Mouse (Mus musculus) monocyte, adult 2 months (primary cell): ENCODE data around the gene Ninl.
A peak's percentile ranks its signal among the peaks of the same experiment; 100 is the strongest.
"Not testable (repeated sequence)": the region's sequence is repeated elsewhere in the genome, so short reads cannot be mapped to it uniquely, and the experiment has no call there.

ENCODE experiments used
- DNase-seq, 2 experiments: peaks; one replicate each; pipeline ENCODE4 v3.0.0; 2022; ENCODE audit warnings: low spot score in 2 of 2, low read depth in 1 of 2

Gene Ninl

GRCm38 (mm10) chr2:150950056-150950455, 89.1 kb downstream of the Ninl start:
- no peak for DNase-seq

GRCm38 (mm10) chr2:150949652-150950051, 89.5 kb downstream of the Ninl start:
- no peak for DNase-seq

- no peak for DNase-seq
Measured at GRCm38 (mm10) chr2:150948786-150949185, 90.4 kb downstream of the Ninl start.

GRCm38 (mm10) chr2:150947880-150948611, 91.1 kb downstream of the Ninl start:
- DNase-seq, result not testable (repeated sequence)

- DNase-seq, result not testable (repeated sequence)
Measured at GRCm38 (mm10) chr2:150947341-150947740, 91.8 kb downstream of the Ninl start.

GRCm38 (mm10) chr2:150944017-150944416, 95.2 kb downstream of the Ninl start:
- no peak for DNase-seq

GRCm38 (mm10) chr2:150934659-150935058, 104.5 kb downstream of the Ninl start:
- DNase-seq, result no peak

- no peak for DNase-seq
Measured at GRCm38 (mm10) chr2:150933482-150933881, 105.7 kb downstream of the Ninl start.

GRCm38 (mm10) chr2:150930806-150931205, 108.4 kb downstream of the Ninl start:
- no peak for DNase-seq

GRCm38 (mm10) chr2:150929156-150929555, 110.0 kb downstream of the Ninl start:
- no peak for DNase-seq

GRCm38 (mm10) chr2:150927038-150927720, 112.0 kb downstream of the Ninl start:
- DNase-seq, result no peak

GRCm38 (mm10) chr2:150923505-150923904, 115.7 kb downstream of the Ninl start:
- DNase-seq, result no peak

GRCm38 (mm10) chr2:150923026-150923425, 116.2 kb downstream of the Ninl start:
- no peak for DNase-seq

- DNase-seq, result no peak
Measured at GRCm38 (mm10) chr2:150922165-150922564, 117.0 kb downstream of the Ninl start.

GRCm38 (mm10) chr2:150921697-150922096, 117.5 kb downstream of the Ninl start:
- peak; percentile 30 to 33 for DNase-seq

GRCm38 (mm10) chr2:150920543-150920942, 118.6 kb downstream of the Ninl start:
- DNase-seq, result no peak

- DNase-seq, result no peak
Measured at GRCm38 (mm10) chr2:150918720-150919119, 120.5 kb downstream of the Ninl start.

GRCm38 (mm10) chr2:150915786-150916185, 123.4 kb downstream of the Ninl start:
- no peak for DNase-seq

- DNase-seq, result no peak
Measured at GRCm38 (mm10) chr2:150914781-150915515, 124.2 kb downstream of the Ninl start.

- DNase-seq, result no peak
Measured at GRCm38 (mm10) chr2:150910295-150910881, 128.8 kb downstream of the Ninl start.

GRCm38 (mm10) chr2:150909429-150910039, 129.6 kb downstream of the Ninl start:
- peak; percentile 84 to 93 for DNase-seq
